Mouse (Mus musculus): ENCODE measurements around the gene Stambpl1. TPM values are rescaled to one million over a fixed set of nuclear protein-coding genes. Genes with fewer than 3 reads are reported as not detected.
A peak's percentile ranks its signal among the peaks of the same experiment; 100 is the strongest.

Gene Stambpl1
- polyA plus RNA-seq, 1 experiment from 2014 or later: 12.7 TPM

GRCm38 (mm10) chr19:34179136-34179535 is 12.9 kb upstream of the Stambpl1 start:
- Histone ChIP-seq H3K4me2 (no peak overlapping the region), H3K4me1 (replicated peaks) (no peaks in the 10 kb centered on the region), H3K36me3 (no peaks in the 10 kb centered on the region), H3K4me3 (no peak overlapping the region), H3K27me3 (no peaks in the 10 kb centered on the region), H3K9ac (no peak overlapping the region), H3K9me3 (no peaks in the 10 kb centered on the region), H3K27ac (replicated peaks) (no peak overlapping the region)
- ATAC-seq (ENCODE audit: low read depth): no peak
- 90% methylated on average over 4 of the region's 4 CpGs for WGBS

DNA sequence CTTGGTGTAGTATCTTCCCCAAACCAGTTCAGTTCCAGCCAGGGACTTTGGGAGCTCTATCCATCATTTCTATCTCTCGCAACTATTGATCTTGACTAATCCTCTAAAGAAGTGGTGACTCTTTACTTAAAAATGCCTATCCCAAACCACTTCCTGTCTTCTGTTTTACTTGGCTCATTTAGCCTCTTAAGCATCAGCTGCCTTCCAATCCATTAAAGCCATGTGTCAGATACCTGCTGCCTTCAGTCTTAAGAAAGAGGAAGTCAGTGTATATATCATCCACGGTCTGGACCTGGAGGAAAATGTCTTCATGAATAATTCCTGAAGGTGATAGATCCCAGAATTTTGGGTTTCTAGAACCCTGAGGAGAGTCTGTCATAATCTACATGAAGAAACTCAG is 11.7 kb upstream of the Stambpl1 start:
- Histone ChIP-seq H3K4me3 (no peak overlapping the region), H3K9me3 (no peaks in the 10 kb centered on the region), H3K4me1 (replicated peaks) (no peaks in the 10 kb centered on the region), H3K36me3 (no peaks in the 10 kb centered on the region), H3K4me2 (no peak overlapping the region), H3K9ac (no peak overlapping the region), H3K27ac (replicated peaks) (no peak overlapping the region), H3K27me3 (no peaks in the 10 kb centered on the region)
- 74% methylated on average over 2 of the region's 2 CpGs for WGBS
- no peak for ATAC-seq (ENCODE audit: low read depth)

DNA sequence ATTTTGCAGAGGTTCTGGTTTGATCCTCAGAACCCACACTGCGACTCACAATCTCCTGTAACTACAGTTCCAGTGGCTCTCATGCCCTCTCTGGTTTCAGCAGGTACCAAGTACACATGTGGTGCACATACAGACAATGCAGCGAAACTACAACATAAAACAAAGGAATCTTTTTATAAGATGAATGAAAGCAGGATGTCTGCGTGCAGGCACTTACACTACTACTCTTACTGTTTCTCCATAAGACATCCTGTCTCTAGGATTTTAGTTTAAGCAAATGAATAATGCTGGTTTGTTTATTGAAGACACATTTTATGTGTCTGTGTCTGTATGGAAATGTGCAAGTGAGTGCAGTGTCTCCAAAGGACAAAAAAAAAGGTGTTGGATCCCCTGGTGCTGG is 10.8 kb upstream of the Stambpl1 start:
- no peaks in the 10 kb centered on the region for H3K4me1 ChIP-seq (replicated peaks)
- WGBS: 88% methylated on average over 3 of the region's 3 CpGs
- H3K9ac ChIP-seq: no peak overlapping the region
- no peaks in the 10 kb centered on the region for H3K27me3 ChIP-seq
- no peak for ATAC-seq (ENCODE audit: low read depth)
- no peak overlapping the region for H3K4me2 ChIP-seq
- H3K36me3 ChIP-seq: no peaks in the 10 kb centered on the region
- no peak overlapping the region for H3K4me3 ChIP-seq
- no peaks in the 10 kb centered on the region for H3K9me3 ChIP-seq
- no peak overlapping the region for H3K27ac ChIP-seq (replicated peaks)

GRCm38 (mm10) chr19:34182490-34182889 is 9.5 kb upstream of the Stambpl1 start:
- Histone ChIP-seq H3K4me2 (no peak overlapping the region), H3K9me3 (no peaks in the 10 kb centered on the region), H3K9ac (no peak overlapping the region), H3K27ac (replicated peaks) (no peak overlapping the region), H3K4me3 (no peak overlapping the region), H3K36me3 (no peaks in the 10 kb centered on the region), H3K27me3 (no peaks in the 10 kb centered on the region), H3K4me1 (replicated peaks) (no peaks in the 10 kb centered on the region)
- ATAC-seq (ENCODE audit: low read depth): no peak
- WGBS: 55% methylated on average over 5 of the region's 5 CpGs

DNA sequence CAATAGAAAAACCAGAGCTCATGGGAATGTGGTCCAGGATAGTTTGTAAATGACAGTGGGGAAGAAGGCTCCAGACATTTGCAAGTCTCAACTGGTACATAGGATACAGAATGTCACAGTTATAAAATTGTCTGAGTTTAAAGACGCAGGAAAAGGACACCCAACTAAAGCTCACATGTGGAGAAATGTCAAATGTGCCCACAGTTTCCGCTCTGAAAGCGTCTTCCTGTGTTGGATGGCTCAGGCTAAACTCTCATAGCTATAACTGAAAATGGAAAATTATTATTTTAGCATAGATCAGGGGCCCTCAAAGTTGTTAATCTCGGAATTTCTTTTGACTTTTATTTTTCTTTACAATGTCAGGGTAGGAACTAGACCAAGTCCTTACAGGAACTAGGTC is 5.2 kb upstream of the Stambpl1 start:
- Histone ChIP-seq H3K4me1 (replicated peaks) (no peaks in the 10 kb centered on the region; the same call in 1 of the 2 replicates), H3K9me3 (no peaks in the 10 kb centered on the region), H3K36me3 (no peaks in the 10 kb centered on the region), H3K4me2 (no peak overlapping the region), H3K4me3 (no peak overlapping the region), H3K27ac (replicated peaks) (no peak overlapping the region), H3K9ac (no peak overlapping the region), H3K27me3 (no peaks in the 10 kb centered on the region)
- no peak for ATAC-seq (ENCODE audit: low read depth)
- WGBS: 85% methylated on average over 4 of the region's 4 CpGs

- peak overlapping the region; percentile 60 for H3K4me3 ChIP-seq
- H3K27me3 ChIP-seq: no peaks in the 10 kb centered on the region
- peaks cover 8% of the 10 kb centered on the region; the same call in 1 of the 2 replicates for H3K4me1 ChIP-seq (replicated peaks)
- peak overlapping the region; percentile 76 for H3K9ac ChIP-seq
- WGBS: 25% methylated on average over 10 of the region's 10 CpGs
- peak; percentile 44 for ATAC-seq (ENCODE audit: low read depth)
- no peaks in the 10 kb centered on the region for H3K9me3 ChIP-seq
- peak overlapping the region; percentile 87 for H3K4me2 ChIP-seq
- H3K36me3 ChIP-seq: no peaks in the 10 kb centered on the region
- peak overlapping the region; percentile 68; the same call in 1 of the 2 replicates for H3K27ac ChIP-seq (replicated peaks)
Measured at GRCm38 (mm10) chr19:34191645-34192007, 403 bp upstream of the Stambpl1 start.

- H3K9me3 ChIP-seq: no peaks in the 10 kb centered on the region
- no peak overlapping the region for H3K27ac ChIP-seq (replicated peaks)
- H3K27me3 ChIP-seq: no peaks in the 10 kb centered on the region
- 11% methylated on average over 9 of the region's 9 CpGs for WGBS
- H3K4me1 ChIP-seq (replicated peaks): peaks cover 8% of the 10 kb centered on the region; the same call in 1 of the 2 replicates
- H3K9ac ChIP-seq: peak overlapping the region; percentile 76
- peak overlapping the region; percentile 87 for H3K4me2 ChIP-seq
- H3K36me3 ChIP-seq: no peaks in the 10 kb centered on the region
- ATAC-seq (ENCODE audit: low read depth): no peak
- peak overlapping the region; percentile 60 for H3K4me3 ChIP-seq
Measured at GRCm38 (mm10) chr19:34193149-34193548, 1.1 kb downstream of the Stambpl1 start.

DNA sequence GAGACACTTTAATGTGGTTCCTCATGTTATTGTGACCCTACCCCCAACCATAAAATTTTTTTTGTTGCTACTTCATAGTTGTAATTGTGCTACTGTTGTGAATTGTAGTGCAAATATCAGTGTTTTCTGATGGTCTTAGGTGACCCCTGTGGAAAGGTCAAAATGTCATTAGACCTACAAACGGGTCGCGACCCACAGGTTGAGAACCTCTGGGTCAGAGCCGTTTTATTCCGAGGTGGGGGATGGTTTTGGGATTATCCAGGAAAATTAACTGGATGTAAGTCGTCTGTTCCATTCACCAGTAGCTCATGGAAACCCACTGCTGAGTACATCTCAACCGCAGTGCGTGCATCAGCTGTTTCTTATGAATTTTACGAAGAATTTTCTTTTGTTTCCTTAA is 1.7 kb downstream of the Stambpl1 start:
- H3K4me1 ChIP-seq (replicated peaks): peaks cover 8% of the 10 kb centered on the region; the same call in 1 of the 2 replicates
- no peaks in the 10 kb centered on the region for H3K27me3 ChIP-seq
- no peak overlapping the region for H3K27ac ChIP-seq (replicated peaks)
- ATAC-seq (ENCODE audit: low read depth): no peak
- 56% methylated on average over 9 of the region's 9 CpGs for WGBS
- H3K9ac ChIP-seq: no peak overlapping the region
- no peaks in the 10 kb centered on the region for H3K9me3 ChIP-seq
- H3K36me3 ChIP-seq: no peaks in the 10 kb centered on the region
- H3K4me3 ChIP-seq: peak overlapping the region; percentile 60
- H3K4me2 ChIP-seq: peak overlapping the region; percentile 87

- Histone ChIP-seq H3K27ac (replicated peaks) (no peak overlapping the region), H3K4me2 (peak overlapping the region; percentile 87), H3K9me3 (no peaks in the 10 kb centered on the region), H3K9ac (no peak overlapping the region), H3K4me1 (replicated peaks) (peaks cover 8% of the 10 kb centered on the region; the same call in 1 of the 2 replicates), H3K36me3 (no peaks in the 10 kb centered on the region), H3K4me3 (no peak overlapping the region), H3K27me3 (no peaks in the 10 kb centered on the region)
- ATAC-seq (ENCODE audit: low read depth): no peak
- WGBS: 89% methylated on average over 6 of the region's 6 CpGs
Measured at GRCm38 (mm10) chr19:34194132-34194745, 2.2 kb downstream of the Stambpl1 start.

- Histone ChIP-seq H3K36me3 (no peaks in the 10 kb centered on the region), H3K4me1 (replicated peaks) (peaks cover 8% of the 10 kb centered on the region; the same call in 1 of the 2 replicates), H3K9me3 (no peaks in the 10 kb centered on the region), H3K4me3 (no peak overlapping the region), H3K27ac (replicated peaks) (no peak overlapping the region), H3K27me3 (no peaks in the 10 kb centered on the region), H3K4me2 (no peak overlapping the region), H3K9ac (no peak overlapping the region)
- ATAC-seq (ENCODE audit: low read depth): no peak
- 80% methylated on average over 2 of the region's 2 CpGs for WGBS
Measured at GRCm38 (mm10) chr19:34195031-34195430, 3.0 kb downstream of the Stambpl1 start.

DNA sequence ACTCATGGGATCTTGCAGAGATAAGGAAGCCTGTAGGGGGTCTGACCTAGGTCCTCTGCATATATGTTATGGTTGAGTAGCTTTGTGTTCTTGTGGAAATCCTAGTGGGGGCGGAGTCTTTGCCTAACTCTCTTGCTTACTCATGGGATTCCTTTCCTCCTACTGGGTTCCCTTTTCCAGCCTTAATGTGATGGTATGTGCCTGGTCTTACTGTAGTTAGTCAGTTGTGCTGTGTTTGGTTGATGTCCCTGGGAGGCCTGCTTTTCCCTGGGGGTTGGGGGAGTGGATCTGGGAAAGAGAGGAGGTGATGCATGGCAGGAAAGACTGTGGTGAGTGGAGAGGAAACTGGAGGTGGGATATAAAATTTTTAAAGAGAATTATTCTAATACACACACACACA is 6.0 kb downstream of the Stambpl1 start:
- Histone ChIP-seq H3K9ac (no peak overlapping the region), H3K36me3 (no peaks in the 10 kb centered on the region), H3K27ac (replicated peaks) (no peak overlapping the region), H3K9me3 (no peaks in the 10 kb centered on the region), H3K4me3 (no peak overlapping the region), H3K27me3 (no peaks in the 10 kb centered on the region), H3K4me2 (no peak overlapping the region), H3K4me1 (replicated peaks) (peaks cover 6% of the 10 kb centered on the region; the same call in 1 of the 2 replicates)
- WGBS: 86% methylated on average over 1 of the region's 1 CpGs
- ATAC-seq (ENCODE audit: low read depth): no peak

DNA sequence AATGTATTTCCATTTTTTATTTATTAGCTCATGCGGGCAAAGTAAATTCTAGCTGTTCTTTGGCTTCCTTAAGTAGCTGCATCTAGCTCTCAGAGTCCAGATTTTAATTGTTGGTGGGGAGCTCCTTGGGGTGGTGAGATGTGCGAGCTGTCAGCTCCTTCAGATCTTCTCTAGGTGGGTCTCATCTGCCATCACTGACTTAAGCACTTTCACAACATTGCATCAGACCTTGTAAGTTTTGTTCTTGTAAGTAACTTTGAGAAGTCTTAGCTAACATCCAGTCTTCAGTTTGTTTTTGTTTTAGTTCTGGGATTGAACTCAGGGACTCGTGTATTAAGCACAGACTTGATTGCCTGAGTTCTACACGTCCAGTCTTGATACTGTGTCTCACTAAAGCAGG is 6.9 kb downstream of the Stambpl1 start:
- no peaks in the 10 kb centered on the region for H3K9me3 ChIP-seq
- no peaks in the 10 kb centered on the region for H3K4me1 ChIP-seq (replicated peaks)
- H3K36me3 ChIP-seq: no peaks in the 10 kb centered on the region
- no peak overlapping the region for H3K4me2 ChIP-seq
- WGBS: 91% methylated on average over 4 of the region's 4 CpGs
- H3K9ac ChIP-seq: no peak overlapping the region
- H3K27ac ChIP-seq (replicated peaks): no peak overlapping the region
- ATAC-seq (ENCODE audit: low read depth): no peak
- H3K27me3 ChIP-seq: no peaks in the 10 kb centered on the region
- no peak overlapping the region for H3K4me3 ChIP-seq

- Histone ChIP-seq H3K4me3 (no peak overlapping the region), H3K9me3 (no peaks in the 10 kb centered on the region), H3K36me3 (no peaks in the 10 kb centered on the region), H3K4me2 (no peak overlapping the region), H3K4me1 (replicated peaks) (no peaks in the 10 kb centered on the region), H3K9ac (no peak overlapping the region), H3K27me3 (no peaks in the 10 kb centered on the region), H3K27ac (replicated peaks) (no peak overlapping the region)
- WGBS: 76% methylated on average over 2 of the region's 2 CpGs
- ATAC-seq (ENCODE audit: low read depth): no peak
Measured at GRCm38 (mm10) chr19:34199488-34199887, 7.5 kb downstream of the Stambpl1 start.
